Mouse (Mus musculus) bone marrow, adult 2 months (tissue): ENCODE data around the gene Acta2.

Experiments used
- CTCF ChIP-seq: fragments of 200-500 bp; IDR thresholded peaks from 2 replicates; pipeline ENCODE4 v1.5.1; 2011; ENCODE audit warnings: low read length, control low read depth; ENCODE audit not compliant: control insufficient read depth, insufficient read depth
- POLR2A ChIP-seq: fragments of 200-500 bp; IDR thresholded peaks from 2 replicates; pipeline ENCODE4 v1.6.1; 2011; ENCODE audit warnings: low read depth, mild to moderate bottlenecking, control low read depth, low read length, borderline replicate concordance; ENCODE audit not compliant: control insufficient read depth

GRCm38 (mm10) chr19:34198066-34198465 is 57.3 kb downstream of the Acta2 start:
- TF ChIP-seq CTCF (no peak), POLR2A (no peak)
